Mouse (Mus musculus) lung, adult 2 months (tissue): ENCODE data around the gene Utp11.

Experiments used
- CTCF ChIP-seq: fragments of 200-500 bp; IDR thresholded peaks from 2 replicates; pipeline ENCODE4 v1.5.1; 2011; ENCODE audit warnings: mild to moderate bottlenecking, low read length, control low read depth; ENCODE audit not compliant: insufficient read depth
- POLR2A ChIP-seq: fragments of 200-500 bp; IDR thresholded peaks from 2 replicates; pipeline ENCODE4 v1.6.1; 2011; ENCODE audit warnings: low read depth, mild to moderate bottlenecking, control low read depth, low read length, borderline replicate concordance; ENCODE audit errors: extremely low read depth

GRCm38 (mm10) chr4:124685897-124686402 is 7.5 kb downstream of the Utp11 start:
- TF ChIP-seq POLR2A (no peak), CTCF (no peak)
